Mouse (Mus musculus): ENCODE measurements around the gene Ergic1.

DNA sequence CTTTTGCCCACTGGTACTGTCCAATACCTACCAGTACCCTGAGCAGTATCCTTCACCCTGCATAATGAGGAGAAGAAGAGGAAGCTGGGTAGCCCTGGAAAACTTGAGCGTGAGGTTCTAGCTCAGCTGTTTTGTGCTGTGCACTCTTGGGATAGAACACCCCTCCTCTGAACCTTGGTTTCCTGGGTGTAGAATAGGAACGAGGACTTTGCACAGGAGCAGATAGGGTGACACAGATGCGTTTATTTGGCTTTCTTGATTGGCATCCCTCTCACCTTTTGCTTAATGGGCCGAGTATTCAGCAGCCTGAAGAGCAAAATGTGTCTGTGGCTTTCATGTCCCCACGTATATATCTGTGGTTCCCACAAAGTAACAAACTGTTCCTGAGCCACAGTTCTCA is 60.6 kb downstream of the Ergic1 start:
- TF ChIP-seq POLR2A (IDR thresholded peaks at IDR 0.05; ENCODE audit: insufficient read depth, low read depth, low read length) (no peak), CTCF (IDR thresholded peaks at IDR 0.05) (no peak)

Data from heart, adult 2 months (tissue).